Mouse (Mus musculus) cerebellum, adult (tissue): ENCODE measurements around the gene Fbxw27.
"Not testable (repeated sequence)": the region's sequence is repeated elsewhere in the genome, so short reads cannot be mapped to it uniquely, and the experiment has no call there.

Source experiments
- ATAC-seq: cut with Nextera tagmentation; 2 replicates; pipeline ENCODE4 v1.9.2; 2017; ENCODE audit warnings: mild to moderate bottlenecking, moderate library complexity, mixed read lengths; ENCODE audit not compliant: insufficient number of reproducible peaks, low FRiP score, low TSS enrichment

Gene Fbxw27

GRCm38 (mm10) chr9:109790570-109790969, at the start of gene Fbxw27:
Gene Fbxw27, minus strand, starts transcription at chr9:109790670.
- ATAC-seq, result not testable (repeated sequence)

GRCm38 (mm10) chr9:109833088-109833412, 42.6 kb upstream of the Fbxw27 start:
- ATAC-seq, result no peak

GRCm38 (mm10) chr9:109832391-109833087, 42.1 kb upstream of the Fbxw27 start, which contains the start of gene Nme6:
Gene Nme6, plus strand, starts transcription at chr9:109832749.
- ATAC-seq, result peak; percentile 90

GRCm38 (mm10) chr9:109826181-109826580, 35.7 kb upstream of the Fbxw27 start:
- no peak for ATAC-seq

- no peak for ATAC-seq
Observed at GRCm38 (mm10) chr9:109825739-109826138, 35.3 kb upstream of the Fbxw27 start.

- no peak for ATAC-seq
Observed at GRCm38 (mm10) chr9:109816341-109816740, 25.9 kb upstream of the Fbxw27 start.

GRCm38 (mm10) chr9:109813424-109813823, 23.0 kb upstream of the Fbxw27 start:
- ATAC-seq, result no peak

- ATAC-seq, result no peak
Observed at GRCm38 (mm10) chr9:109811980-109812379, 21.5 kb upstream of the Fbxw27 start, which contains the start of gene Spink8. Gene Spink8, plus strand, starts transcription at chr9:109812280.

GRCm38 (mm10) chr9:109807898-109808297, 17.4 kb upstream of the Fbxw27 start:
- no peak for ATAC-seq

- ATAC-seq, result no peak
Observed at GRCm38 (mm10) chr9:109806695-109807293, 16.3 kb upstream of the Fbxw27 start.

GRCm38 (mm10) chr9:109806260-109806659, 15.8 kb upstream of the Fbxw27 start:
- no peak for ATAC-seq

GRCm38 (mm10) chr9:109805596-109805995, 15.1 kb upstream of the Fbxw27 start:
- not testable (repeated sequence) for ATAC-seq

GRCm38 (mm10) chr9:109798051-109798450, 7.6 kb upstream of the Fbxw27 start:
- no peak for ATAC-seq

GRCm38 (mm10) chr9:109795811-109796210, 5.3 kb upstream of the Fbxw27 start:
- no peak for ATAC-seq

GRCm38 (mm10) chr9:109795221-109795620, 4.8 kb upstream of the Fbxw27 start:
- no peak for ATAC-seq

- ATAC-seq, result not testable (repeated sequence)
Observed at GRCm38 (mm10) chr9:109766841-109767240, 23.6 kb downstream of the Fbxw27 start.

- not testable (repeated sequence) for ATAC-seq
Observed at GRCm38 (mm10) chr9:109745989-109746388, 44.5 kb downstream of the Fbxw27 start, which contains the start of gene Fbxw26. Gene Fbxw26, minus strand, starts transcription at chr9:109746089.
